Mouse (Mus musculus) embryonic fibroblast, embryonic 13.5 days (primary cell): ENCODE data around the gene Calm3.

ENCODE experiments used
- CTCF ChIP-seq: IDR thresholded peaks from 2 replicates; pipeline ENCODE4 v1.5.1; 2011; ENCODE audit warnings: mild to moderate bottlenecking, control low read depth, low read length, moderate library complexity, borderline replicate concordance; ENCODE audit not compliant: insufficient read depth
- POLR2A ChIP-seq: IDR thresholded peaks from 2 replicates; pipeline ENCODE4 v1.6.1; 2011; ENCODE audit warnings: low read depth, mild to moderate bottlenecking, control low read depth, low read length, moderate library complexity

DNA sequence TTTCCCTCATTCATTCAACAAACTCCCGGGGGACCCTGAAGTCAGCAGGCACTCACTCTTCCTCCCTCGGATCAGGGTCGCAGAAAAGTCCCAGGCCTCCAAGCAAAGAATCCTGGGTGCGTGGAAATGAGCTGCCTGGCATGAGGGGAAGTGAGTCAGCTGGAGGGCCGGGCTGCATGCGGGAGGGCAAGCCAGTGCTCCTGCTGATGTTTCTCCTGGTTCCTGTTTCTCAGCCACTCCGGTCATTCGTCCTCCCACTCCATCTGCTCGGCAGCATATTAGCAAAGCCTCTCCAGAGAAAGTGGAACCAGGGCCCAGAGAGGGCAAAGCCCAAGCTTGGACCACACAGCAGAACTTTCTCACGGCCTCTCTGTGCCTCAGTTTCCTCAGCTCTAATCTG is 14.0 kb downstream of the Calm3 start:
- no peak for TF ChIP-seq CTCF
- no peak for TF ChIP-seq POLR2A
